Mouse (Mus musculus): ENCODE data around the gene Chrna9. TPM values are rescaled to one million over a fixed set of nuclear protein-coding genes. Genes with fewer than 3 reads are reported as not detected.
A peak's percentile ranks its signal among the peaks of the same experiment; 100 is the strongest.

The Chrna9 gene
- polyA plus RNA-seq, 1 experiment from 2014 or later: 2.2 TPM

DNA sequence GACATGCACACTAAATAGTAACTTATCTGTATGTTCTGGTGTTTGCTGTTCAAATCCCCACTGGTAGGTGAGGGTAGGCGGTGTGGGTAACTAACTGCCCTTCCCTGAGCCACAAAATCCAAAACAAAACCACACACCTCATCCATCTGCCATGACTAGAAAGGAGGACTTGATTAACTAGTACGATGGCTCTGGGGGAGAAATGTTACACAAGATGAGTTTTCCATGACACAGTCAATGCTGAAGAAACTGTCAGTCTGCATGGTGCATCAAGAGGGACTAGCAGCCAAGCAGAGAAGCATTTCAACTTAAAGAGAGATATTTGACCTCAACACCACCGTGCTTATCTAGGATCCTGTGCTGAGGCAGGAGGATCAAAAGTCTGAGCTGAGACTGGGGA, 36.0 kb upstream of the Chrna9 start:
- H3K27ac ChIP-seq (replicated peaks; ENCODE audit: low read depth, low read length): no peak overlapping the region
- no peaks in the 10 kb centered on the region for H3K4me1 ChIP-seq (ENCODE audit: control insufficient read depth, insufficient read depth, low read length)
- peaks cover 10% of the 10 kb centered on the region; the same call in 1 of the 2 replicates for H3K9me3 ChIP-seq (ENCODE audit: control insufficient read depth, low read length)
- 77% methylated on average over 3 of the region's 3 CpGs for WGBS
- no peak overlapping the region for H3K4me2 ChIP-seq (ENCODE audit: low read depth, low read length)
- ATAC-seq (ENCODE audit: low read depth) (no peak), DNase-seq (ENCODE audit: low spot score) (no peak)
- no peak overlapping the region for H3K9ac ChIP-seq (ENCODE audit: low read depth, low read length)
- no peaks in the 10 kb centered on the region for H3K36me3 ChIP-seq (ENCODE audit: control insufficient read depth, insufficient read depth, low read length)
- H3K27me3 ChIP-seq (replicated peaks; ENCODE audit: control insufficient read depth, insufficient read depth, low read length): no peaks in the 10 kb centered on the region
- H3K4me3 ChIP-seq (ENCODE audit: low read depth, low read length): no peak overlapping the region

DNA sequence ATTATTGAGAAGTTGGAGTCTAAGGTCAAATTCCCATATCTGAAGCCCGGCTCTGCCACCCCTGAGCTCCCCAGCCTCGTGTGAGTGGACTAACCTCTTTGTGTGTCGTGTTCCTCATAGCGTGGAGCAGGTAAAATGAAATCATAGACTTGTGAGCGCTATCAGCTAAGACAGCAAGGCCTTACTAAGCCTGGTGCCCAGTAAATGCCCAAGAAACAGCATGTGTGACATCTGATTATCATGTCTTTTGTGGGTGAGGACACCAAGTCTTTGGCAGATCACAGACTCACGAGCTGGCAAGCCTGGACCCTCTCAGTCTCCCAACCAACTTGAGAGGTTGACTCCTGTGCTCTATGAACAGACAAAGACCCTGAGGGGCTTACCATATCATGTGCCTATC, 34.6 kb upstream of the Chrna9 start:
- ATAC-seq (ENCODE audit: low read depth) (no peak), DNase-seq (ENCODE audit: low spot score) (no peak)
- Histone ChIP-seq H3K4me2 (ENCODE audit: low read depth, low read length) (no peak overlapping the region), H3K9ac (ENCODE audit: low read depth, low read length) (no peak overlapping the region), H3K4me3 (ENCODE audit: low read depth, low read length) (no peak overlapping the region), H3K9me3 (ENCODE audit: control insufficient read depth, low read length) (peaks cover 23% of the 10 kb centered on the region), H3K36me3 (ENCODE audit: control insufficient read depth, insufficient read depth, low read length) (no peaks in the 10 kb centered on the region), H3K27me3 (replicated peaks; ENCODE audit: control insufficient read depth, insufficient read depth, low read length) (no peaks in the 10 kb centered on the region), H3K4me1 (ENCODE audit: control insufficient read depth, insufficient read depth, low read length) (no peaks in the 10 kb centered on the region), H3K27ac (replicated peaks; ENCODE audit: low read depth, low read length) (no peak overlapping the region)
- 91% methylated on average over 6 of the region's 6 CpGs for WGBS

DNA sequence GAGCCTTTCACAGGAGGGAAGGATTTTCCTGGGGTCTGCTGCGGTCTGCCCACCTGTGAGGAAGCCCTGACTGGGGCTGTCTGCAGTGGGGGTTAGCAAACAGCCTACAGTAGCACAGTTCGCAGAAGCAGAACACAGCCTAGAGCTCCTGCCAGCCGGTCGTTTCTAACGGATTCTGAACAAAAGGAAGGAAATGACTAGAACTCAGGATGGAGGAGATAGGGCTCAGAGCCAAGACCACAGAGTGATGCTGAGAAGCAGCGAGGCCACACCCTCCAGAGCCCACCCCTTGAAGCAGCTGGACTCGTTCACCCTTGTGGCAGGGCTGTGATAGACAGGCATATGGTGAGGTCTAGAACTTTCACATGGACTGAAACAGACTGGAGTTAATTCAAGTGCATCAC, 33.9 kb upstream of the Chrna9 start:
- WGBS: 39% methylated on average over 7 of the region's 7 CpGs
- peak; percentile 88 for ATAC-seq (ENCODE audit: low read depth)
- Histone ChIP-seq H3K4me2 (ENCODE audit: low read depth, low read length) (no peak overlapping the region), H3K4me1 (ENCODE audit: control insufficient read depth, insufficient read depth, low read length) (no peaks in the 10 kb centered on the region), H3K4me3 (ENCODE audit: low read depth, low read length) (no peak overlapping the region), H3K27me3 (replicated peaks; ENCODE audit: control insufficient read depth, insufficient read depth, low read length) (no peaks in the 10 kb centered on the region), H3K9ac (ENCODE audit: low read depth, low read length) (no peak overlapping the region), H3K27ac (replicated peaks; ENCODE audit: low read depth, low read length) (no peak overlapping the region), H3K36me3 (ENCODE audit: control insufficient read depth, insufficient read depth, low read length) (no peaks in the 10 kb centered on the region), H3K9me3 (ENCODE audit: control insufficient read depth, low read length) (peaks cover 28% of the 10 kb centered on the region)
- peak; percentile 79 for DNase-seq (ENCODE audit: low spot score)

DNA sequence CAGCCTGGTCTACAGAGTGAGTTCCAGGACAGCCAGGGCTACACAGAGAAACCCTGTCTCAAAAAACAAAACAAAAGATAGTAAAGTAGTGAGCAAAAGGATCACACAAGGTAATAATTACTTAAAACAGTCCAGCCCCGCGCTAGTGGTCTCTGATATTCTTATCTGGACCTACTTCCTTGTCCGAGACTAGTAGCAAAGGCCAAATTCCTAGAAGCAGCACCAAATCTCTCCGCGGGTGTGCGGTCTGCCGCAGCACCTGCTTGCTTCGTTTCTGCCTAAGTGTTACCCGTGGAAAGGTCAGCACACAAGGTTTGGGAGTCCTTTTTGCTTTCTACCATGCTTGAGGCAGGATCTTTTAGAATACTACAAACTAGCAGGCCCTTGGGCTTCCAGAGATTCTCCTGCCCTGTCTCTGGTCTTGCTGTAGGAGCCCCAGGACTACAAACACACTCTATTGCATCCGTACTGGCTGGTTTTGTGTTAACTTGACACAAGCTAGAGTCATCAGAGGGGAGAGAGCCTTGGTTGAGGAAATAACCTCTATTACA, 32.8 kb upstream of the Chrna9 start:
- 93% methylated on average over 10 of the region's 10 CpGs for WGBS
- H3K36me3 ChIP-seq (ENCODE audit: control insufficient read depth, insufficient read depth, low read length): no peaks in the 10 kb centered on the region
- ATAC-seq (ENCODE audit: low read depth): no peak

DNA sequence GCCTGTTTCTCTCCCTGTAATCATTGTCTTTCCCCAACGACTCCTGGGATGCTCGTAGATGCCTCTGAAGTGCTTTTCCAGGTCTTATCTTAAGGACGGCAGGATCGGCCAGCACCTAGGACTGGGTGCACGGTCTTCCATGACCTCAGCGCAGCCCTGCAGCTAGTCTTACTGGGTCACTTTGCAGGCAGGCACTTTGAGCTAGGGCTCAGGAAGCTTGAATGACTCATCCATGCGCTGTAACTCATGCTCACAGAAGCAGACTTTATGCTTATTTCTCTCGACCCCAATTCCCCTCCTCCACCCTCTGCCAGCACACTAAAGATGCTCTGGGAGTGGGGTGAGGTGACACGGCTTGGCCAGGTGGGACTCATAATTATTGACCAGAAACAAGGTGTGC, 31.9 kb upstream of the Chrna9 start:
- WGBS: 94% methylated on average over 9 of the region's 9 CpGs
- no peaks in the 10 kb centered on the region for H3K36me3 ChIP-seq (ENCODE audit: control insufficient read depth, insufficient read depth, low read length)
- DNase-seq (ENCODE audit: low spot score): no peak

More for the DNA sequence above, 32.8 kb upstream of the Chrna9 start:
- Histone ChIP-seq H3K27ac (replicated peaks; ENCODE audit: low read depth, low read length) (no peak overlapping the region), H3K4me2 (ENCODE audit: low read depth, low read length) (no peak overlapping the region), H3K9me3 (ENCODE audit: control insufficient read depth, low read length) (peaks cover 34% of the 10 kb centered on the region), H3K4me3 (ENCODE audit: low read depth, low read length) (no peak overlapping the region), H3K9ac (ENCODE audit: low read depth, low read length) (no peak overlapping the region), H3K4me1 (ENCODE audit: control insufficient read depth, insufficient read depth, low read length) (no peaks in the 10 kb centered on the region), H3K27me3 (replicated peaks; ENCODE audit: control insufficient read depth, insufficient read depth, low read length) (no peaks in the 10 kb centered on the region)
- no peak for DNase-seq (ENCODE audit: low spot score)

DNA sequence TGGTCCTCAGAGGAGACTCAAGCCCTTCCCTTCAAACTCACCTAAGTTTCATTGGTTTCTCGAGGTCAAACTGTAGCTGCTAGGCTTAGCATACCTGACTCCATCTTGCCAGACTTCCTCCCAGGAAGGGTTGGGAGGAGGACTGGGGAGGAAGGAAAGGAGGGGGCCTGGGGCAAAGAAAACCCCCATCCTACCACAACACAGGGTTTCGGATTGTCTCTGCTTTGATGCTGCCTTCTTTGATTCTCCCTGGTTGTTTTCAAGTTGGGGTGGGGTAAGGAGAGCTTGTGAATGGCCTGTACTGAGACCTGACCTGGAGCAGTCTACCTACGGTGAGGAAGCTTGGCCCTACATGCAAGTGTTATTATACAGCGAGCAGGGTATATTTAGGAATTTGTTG, 30.2 kb upstream of the Chrna9 start:
- H3K4me3 ChIP-seq (ENCODE audit: low read depth, low read length): no peak overlapping the region
- 94% methylated on average over 4 of the region's 4 CpGs for WGBS
- no peaks in the 10 kb centered on the region for H3K27me3 ChIP-seq (replicated peaks; ENCODE audit: control insufficient read depth, insufficient read depth, low read length)
- no peak overlapping the region for H3K4me2 ChIP-seq (ENCODE audit: low read depth, low read length)
- H3K9me3 ChIP-seq (ENCODE audit: control insufficient read depth, low read length): peaks cover 34% of the 10 kb centered on the region
- H3K9ac ChIP-seq (ENCODE audit: low read depth, low read length): no peak overlapping the region
- no peaks in the 10 kb centered on the region for H3K4me1 ChIP-seq (ENCODE audit: control insufficient read depth, insufficient read depth, low read length)
- H3K27ac ChIP-seq (replicated peaks; ENCODE audit: low read depth, low read length): no peak overlapping the region
- H3K36me3 ChIP-seq (ENCODE audit: control insufficient read depth, insufficient read depth, low read length): no peaks in the 10 kb centered on the region
- DNase-seq (ENCODE audit: low spot score) (no peak), ATAC-seq (ENCODE audit: low read depth) (no peak)

More for the DNA sequence above, 31.9 kb upstream of the Chrna9 start:
- Histone ChIP-seq H3K4me3 (ENCODE audit: low read depth, low read length) (no peak overlapping the region), H3K9me3 (ENCODE audit: control insufficient read depth, low read length) (peaks cover 34% of the 10 kb centered on the region), H3K9ac (ENCODE audit: low read depth, low read length) (no peak overlapping the region), H3K27me3 (replicated peaks; ENCODE audit: control insufficient read depth, insufficient read depth, low read length) (no peaks in the 10 kb centered on the region), H3K4me1 (ENCODE audit: control insufficient read depth, insufficient read depth, low read length) (no peaks in the 10 kb centered on the region), H3K27ac (replicated peaks; ENCODE audit: low read depth, low read length) (no peak overlapping the region), H3K4me2 (ENCODE audit: low read depth, low read length) (no peak overlapping the region)
- no peak for ATAC-seq (ENCODE audit: low read depth)

DNA sequence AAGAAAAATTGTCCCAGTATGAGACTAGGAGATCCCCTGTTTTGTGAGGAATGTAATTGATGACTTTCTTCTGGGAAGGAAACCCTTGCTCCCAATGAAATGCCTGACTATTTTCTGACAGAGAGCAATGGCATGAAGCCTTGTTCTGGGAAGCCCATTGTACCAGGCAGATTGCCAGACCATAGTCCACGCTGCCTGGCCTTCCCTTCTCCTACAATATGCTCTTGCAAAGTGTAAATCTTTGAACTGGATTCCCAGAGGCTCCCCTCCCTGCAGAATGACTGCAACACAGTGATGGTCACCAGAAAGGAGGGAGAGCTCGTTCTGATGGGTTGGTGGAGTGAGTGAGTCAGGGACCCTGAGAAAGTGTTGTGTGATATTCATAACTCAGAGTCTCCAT, 26.0 kb upstream of the Chrna9 start:
- DNase-seq (ENCODE audit: low spot score) (no peak), ATAC-seq (ENCODE audit: low read depth) (no peak)
- Histone ChIP-seq H3K4me1 (ENCODE audit: control insufficient read depth, insufficient read depth, low read length) (no peaks in the 10 kb centered on the region), H3K27me3 (replicated peaks; ENCODE audit: control insufficient read depth, insufficient read depth, low read length) (no peaks in the 10 kb centered on the region), H3K27ac (replicated peaks; ENCODE audit: low read depth, low read length) (no peak overlapping the region), H3K36me3 (ENCODE audit: control insufficient read depth, insufficient read depth, low read length) (no peaks in the 10 kb centered on the region), H3K4me3 (ENCODE audit: low read depth, low read length) (no peak overlapping the region), H3K9ac (ENCODE audit: low read depth, low read length) (no peak overlapping the region), H3K4me2 (ENCODE audit: low read depth, low read length) (no peak overlapping the region), H3K9me3 (ENCODE audit: control insufficient read depth, low read length) (peaks cover 24% of the 10 kb centered on the region)
- WGBS: 65% methylated on average over 2 of the region's 2 CpGs

DNA sequence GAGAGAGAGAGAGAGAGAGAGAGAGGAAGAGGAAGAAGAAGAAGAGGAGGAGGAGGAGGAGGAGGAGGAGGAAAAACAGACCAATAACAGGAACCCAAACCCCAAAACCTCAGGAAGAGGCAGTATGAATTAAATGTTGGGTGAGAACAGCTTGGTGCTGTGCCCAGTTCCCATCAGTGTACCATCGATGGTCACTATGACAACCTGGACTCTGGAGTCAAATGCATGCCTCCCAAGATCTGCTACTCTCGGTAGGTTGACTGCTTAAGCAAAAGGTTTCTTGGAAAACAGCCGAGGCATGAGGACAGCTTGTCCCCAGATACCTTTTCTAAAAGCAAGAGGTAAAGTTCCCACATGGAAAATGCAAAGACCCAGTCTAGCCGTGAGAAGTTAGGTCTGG, 25.4 kb upstream of the Chrna9 start:
- Histone ChIP-seq H3K4me3 (ENCODE audit: low read depth, low read length) (no peak overlapping the region), H3K4me2 (ENCODE audit: low read depth, low read length) (no peak overlapping the region), H3K27me3 (replicated peaks; ENCODE audit: control insufficient read depth, insufficient read depth, low read length) (no peaks in the 10 kb centered on the region), H3K9ac (ENCODE audit: low read depth, low read length) (no peak overlapping the region), H3K27ac (replicated peaks; ENCODE audit: low read depth, low read length) (no peak overlapping the region), H3K9me3 (ENCODE audit: control insufficient read depth, low read length) (peaks cover 19% of the 10 kb centered on the region), H3K4me1 (ENCODE audit: control insufficient read depth, insufficient read depth, low read length) (no peaks in the 10 kb centered on the region), H3K36me3 (ENCODE audit: control insufficient read depth, insufficient read depth, low read length) (no peaks in the 10 kb centered on the region)
- 73% methylated on average over 4 of the region's 4 CpGs for WGBS
- ATAC-seq (ENCODE audit: low read depth): no peak
- no peak for DNase-seq (ENCODE audit: low spot score)

DNA sequence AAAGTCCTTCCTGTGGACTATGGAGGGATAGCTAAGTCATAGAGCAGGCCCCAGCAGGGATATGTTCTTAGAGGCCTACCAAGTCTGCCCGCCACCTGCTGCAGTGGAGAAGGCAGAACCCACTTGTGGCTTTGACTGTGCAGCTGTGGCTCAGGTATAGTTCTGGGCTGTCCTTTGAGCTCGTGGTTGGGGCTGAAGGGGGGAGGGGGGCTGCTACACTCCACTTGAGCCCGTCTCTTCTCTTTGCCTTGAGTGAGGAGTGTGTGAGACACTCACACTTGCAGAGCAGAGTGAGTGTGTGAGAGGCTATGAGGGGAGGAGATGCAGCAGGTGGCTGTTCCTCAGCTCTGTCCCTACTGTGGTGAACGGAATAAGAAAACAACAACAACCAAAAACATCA, 24.3 kb upstream of the Chrna9 start:
- Histone ChIP-seq H3K9ac (ENCODE audit: low read depth, low read length) (no peak overlapping the region), H3K27ac (replicated peaks; ENCODE audit: low read depth, low read length) (no peak overlapping the region), H3K4me3 (ENCODE audit: low read depth, low read length) (no peak overlapping the region), H3K4me2 (ENCODE audit: low read depth, low read length) (no peak overlapping the region), H3K27me3 (replicated peaks; ENCODE audit: control insufficient read depth, insufficient read depth, low read length) (no peaks in the 10 kb centered on the region), H3K4me1 (ENCODE audit: control insufficient read depth, insufficient read depth, low read length) (no peaks in the 10 kb centered on the region), H3K9me3 (ENCODE audit: control insufficient read depth, low read length) (peaks cover 8% of the 10 kb centered on the region), H3K36me3 (ENCODE audit: control insufficient read depth, insufficient read depth, low read length) (no peaks in the 10 kb centered on the region)
- DNase-seq (ENCODE audit: low spot score) (no peak), ATAC-seq (ENCODE audit: low read depth) (no peak)
- 72% methylated on average over 4 of the region's 4 CpGs for WGBS

Data from embryonic facial prominence, embryonic 14.5 days (tissue).